Mouse (Mus musculus): ENCODE data around the gene Prg2. TPM values are rescaled to one million over a fixed set of nuclear protein-coding genes. Genes with fewer than 3 reads are reported as not detected.

The Prg2 gene
- total RNA-seq, 2 experiments from 2014 or later: 2.2 to 7.8 TPM

GRCm38 (mm10) chr2:85027281-85027680 is 47.0 kb downstream of the Prg2 start:
- DNase-seq (ENCODE audit: low spot score in 2 of 2): no peak

DNA sequence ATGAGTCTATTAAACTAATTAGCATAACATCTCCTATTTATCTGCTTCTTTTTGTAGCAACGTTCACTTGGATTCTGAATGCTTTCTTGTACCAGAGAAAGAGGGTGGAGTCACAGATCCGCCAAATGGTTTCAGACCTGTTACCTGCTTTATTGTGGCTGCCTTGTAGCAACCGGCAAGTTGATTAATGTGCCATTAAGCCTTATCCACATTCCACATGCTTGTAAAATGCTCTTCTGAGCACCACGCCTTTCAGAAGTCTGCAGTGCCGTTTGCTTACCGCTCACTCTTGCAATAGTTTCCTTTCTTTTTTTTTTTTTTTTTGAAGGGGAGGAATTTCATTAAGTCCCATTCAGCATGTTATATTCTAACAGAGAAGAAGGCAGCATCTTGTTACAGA is 49.6 kb downstream of the Prg2 start:
- no peak for DNase-seq (ENCODE audit: low spot score in 2 of 2)

GRCm38 (mm10) chr2:85030989-85031388 is 50.7 kb downstream of the Prg2 start:
- DNase-seq (ENCODE audit: low spot score in 2 of 2): no peak

DNA sequence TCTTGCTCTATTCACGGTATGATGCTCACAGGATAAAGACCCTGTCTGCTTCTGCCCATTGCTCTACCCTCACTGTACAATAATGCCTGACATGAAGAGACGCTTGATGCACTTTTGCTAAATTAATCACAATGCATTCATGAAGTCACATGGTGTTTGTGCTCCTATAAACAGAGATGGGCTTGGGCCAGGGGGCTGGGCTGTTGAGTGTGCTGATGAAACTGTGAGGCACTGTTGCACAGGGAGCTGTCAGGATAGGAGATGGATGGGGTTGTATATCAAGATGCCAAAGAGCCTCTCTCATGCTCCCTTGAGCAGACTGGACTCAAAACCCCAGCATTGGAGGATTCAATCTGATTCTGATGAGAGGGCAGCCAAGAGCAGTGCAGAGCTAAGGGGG is 52.9 kb downstream of the Prg2 start:
- DNase-seq (ENCODE audit: low spot score in 2 of 2): no peak

Other genes with a start within 250 kb of the Prg2 start
- gene Ypel4, start 246.4 kb upstream of the Prg2 start, total RNA-seq (2021): 10 to 100 TPM; 12.0 to 18.2 TPM
- gene Gm19426, start 236.8 kb upstream of the Prg2 start, total RNA-seq (2021): 1 to 10 TPM; 8.3 to 9.1 TPM
- gene Serping1, start 205.0 kb upstream of the Prg2 start, total RNA-seq (2021): 10 to 100 TPM; 64.5 to 76.4 TPM
- 10 to 100 TPM; 31.1 to 35.4 TPM for gene Ube2l6, start 181.6 kb upstream of the Prg2 start, total RNA-seq (2021)
- 1 to 10 TPM; 1.8 to 3.9 TPM for gene Smtnl1, start 157.8 kb upstream of the Prg2 start, total RNA-seq (2021)
- 10 to 100 TPM; 40.5 to 43.7 TPM for gene Timm10, start 153.5 kb upstream of the Prg2 start, total RNA-seq (2021)
- 10 to 100 TPM in 1 of 2 experiments, 1 to 10 TPM in 1; 8.8 to 11.1 TPM for gene Slc43a1, start 141.6 kb upstream of the Prg2 start, total RNA-seq (2021)
- 1 to 10 TPM; 2.2 to 3.4 TPM for gene Rtn4rl2, start 93.8 kb upstream of the Prg2 start, total RNA-seq (2021)
- gene Slc43a3, start 43.9 kb upstream of the Prg2 start, total RNA-seq (2021): 10 to 100 TPM; 66.4 to 68.4 TPM
- under 1 TPM; 0.50 to 0.73 TPM for gene Prg3, start 7.8 kb downstream of the Prg2 start, total RNA-seq (2021)
- 100 to 1,000 TPM; 184 to 197 TPM for gene Ssrp1, start 56.8 kb downstream of the Prg2 start, total RNA-seq (2021)
- 1 to 10 TPM; 1.8 to 2.1 TPM for gene P2rx3, start 57.0 kb downstream of the Prg2 start, total RNA-seq (2021)
- gene Tnks1bp1, start 67.6 kb downstream of the Prg2 start, total RNA-seq (2021): 100 to 1,000 TPM; 138 to 142 TPM
- 10 to 100 TPM; 94.0 to 99.4 TPM for gene Aplnr, start 155.8 kb downstream of the Prg2 start, total RNA-seq (2021)
- 10 to 100 TPM; 13.2 to 14.9 TPM for gene Lrrc55, start 216.7 kb downstream of the Prg2 start, total RNA-seq (2021)

Data from adrenal gland, postnatal 4 days (tissue).